Mouse (Mus musculus) erythroblast, embryonic 14.5 days (primary cell): ENCODE results near the gene Mydgf. TPM values are rescaled to one million over a fixed set of nuclear protein-coding genes. Genes with fewer than 3 reads are reported as not detected.

Experiments used
- H3K27me3 ChIP-seq: 2 replicates; pipeline ENCODE4 v1.6.1; 2012; ENCODE audit warnings: inconsistent platforms; ENCODE audit not compliant: control insufficient read depth
- H3K36me3 ChIP-seq: 2 replicates; pipeline ENCODE4 v1.6.1; 2012; ENCODE audit warnings: mild to moderate bottlenecking, inconsistent platforms; ENCODE audit not compliant: control insufficient read depth
- H3K4me1 ChIP-seq: 2 replicates; pipeline ENCODE4 v1.6.1; 2012; ENCODE audit warnings: inconsistent platforms; ENCODE audit not compliant: control insufficient read depth
- H3K4me3 ChIP-seq: replicated peaks from 2 replicates; pipeline ENCODE3; 2012; ENCODE audit warnings: moderate library complexity, mild to moderate bottlenecking, inconsistent platforms
- H3K9me3 ChIP-seq: 2 replicates; pipeline ENCODE4 v1.6.1; 2012; ENCODE audit warnings: low read length, inconsistent platforms, mixed read lengths; ENCODE audit not compliant: control insufficient read depth
- GATA1 ChIP-seq: IDR thresholded peaks from 2 replicates; pipeline ENCODE4 v1.6.1; 2012; ENCODE audit warnings: low read length, inconsistent platforms, mixed read lengths
- TAL1 ChIP-seq: IDR thresholded peaks from 3 replicates; pipeline ENCODE4 v1.6.1; 2012; ENCODE audit warnings: low read length, inconsistent platforms, mixed read lengths
- polyA plus RNA-seq: library from polyadenylated mRNA; stranded (reverse); fragments of >175 nt; gene quantifications from 2 replicates; pipeline ENCODE4 v1.2.3, GENCODE M21; 2012

The Mydgf gene
- polyA plus RNA-seq, 1 experiment, result 1.8 TPM

DNA sequence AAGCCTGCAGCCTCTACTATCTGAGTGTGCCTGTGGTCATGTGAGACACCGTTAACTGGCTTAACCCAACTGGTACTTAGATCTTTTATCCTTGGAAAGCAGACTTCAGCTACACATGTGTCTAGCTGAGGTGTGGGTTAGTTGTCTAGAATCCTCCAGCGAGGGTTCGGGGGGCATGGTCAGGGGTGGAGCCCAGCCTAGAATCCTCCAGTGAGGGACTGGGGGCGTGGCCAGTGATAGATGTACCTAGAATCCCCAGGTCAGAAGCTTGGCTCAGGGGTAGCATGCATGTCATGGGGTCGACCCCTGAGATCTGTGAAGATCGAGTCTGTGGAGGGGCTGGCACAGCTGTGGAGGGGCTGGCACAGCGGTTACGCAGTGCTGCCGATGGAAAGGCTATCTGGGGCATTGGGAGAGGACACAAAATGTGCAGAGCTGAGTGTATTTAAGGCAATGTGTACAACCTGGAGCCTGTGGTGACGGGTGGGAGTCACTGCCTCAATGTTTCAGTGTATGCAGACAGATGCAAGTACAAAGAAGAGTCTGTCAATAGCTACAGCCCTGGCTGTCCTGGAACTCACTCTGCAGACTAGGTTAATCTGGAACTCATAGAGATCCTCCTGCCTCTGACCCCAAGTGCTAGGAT, 10.2 kb downstream of the Mydgf start:
- Histone ChIP-seq H3K9me3 (no peaks in the 10 kb centered on the region), H3K4me1 (no peaks in the 10 kb centered on the region; the same call in 1 of the 2 replicates), H3K4me3 (no peak overlapping the region), H3K36me3 (peaks cover 31% of the 10 kb centered on the region), H3K27me3 (no peaks in the 10 kb centered on the region)
- TF ChIP-seq GATA1 (no peak), TAL1 (no peak)

DNA sequence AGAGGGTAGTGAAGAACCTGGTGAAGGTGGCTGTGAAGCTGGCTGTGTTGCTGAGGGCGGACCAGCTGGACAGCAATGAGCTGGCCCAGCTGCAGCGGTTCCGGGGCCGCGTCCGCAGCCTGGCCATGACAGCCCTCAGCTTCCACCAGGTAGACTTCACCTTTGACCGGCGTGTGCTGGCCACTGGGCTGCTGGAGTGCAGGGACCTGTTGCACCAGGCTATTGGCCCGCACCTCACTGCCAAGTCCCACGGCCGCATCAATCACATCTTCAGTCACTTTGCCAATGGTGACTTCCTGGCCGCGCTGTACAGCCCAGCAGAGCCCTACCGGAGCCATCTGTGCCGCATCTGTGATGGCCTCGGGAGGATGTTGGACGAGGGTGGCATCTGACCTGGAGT, 11.8 kb downstream of the Mydgf start:
- H3K27me3 ChIP-seq, result no peaks in the 10 kb centered on the region
- no peaks in the 10 kb centered on the region for H3K9me3 ChIP-seq
- H3K4me3 ChIP-seq, result no peak overlapping the region
- TF ChIP-seq TAL1, result no peak
- TF ChIP-seq GATA1, result no peak
- H3K4me1 ChIP-seq, result no peaks in the 10 kb centered on the region; the same call in 1 of the 2 replicates
- H3K36me3 ChIP-seq, result peaks cover 14% of the 10 kb centered on the region

DNA sequence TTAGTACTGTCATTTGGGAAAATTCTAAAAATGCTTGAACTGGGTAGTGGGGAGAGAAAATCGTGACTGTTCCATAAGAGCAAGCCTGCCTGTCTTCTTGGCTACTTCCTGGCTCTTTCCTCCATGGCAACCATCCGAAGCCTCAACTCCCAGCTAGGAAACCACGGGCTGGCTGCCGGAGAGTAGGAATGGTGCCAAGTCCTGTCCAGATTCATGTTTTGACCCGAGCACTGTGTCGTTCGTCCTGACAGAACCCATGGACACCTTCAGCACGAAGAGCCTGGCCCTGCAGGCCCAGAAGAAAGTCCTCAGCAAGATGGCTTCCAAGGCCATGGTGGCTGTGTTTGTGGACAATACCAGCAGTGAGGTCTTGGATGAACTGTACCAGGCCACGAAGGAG, 12.3 kb downstream of the Mydgf start:
- no peaks in the 10 kb centered on the region; the same call in 1 of the 2 replicates for H3K4me1 ChIP-seq
- no peaks in the 10 kb centered on the region for H3K9me3 ChIP-seq
- H3K27me3 ChIP-seq, result no peaks in the 10 kb centered on the region
- H3K4me3 ChIP-seq, result no peak overlapping the region
- peaks cover 10% of the 10 kb centered on the region for H3K36me3 ChIP-seq
- TF ChIP-seq GATA1 (no peak), TAL1 (no peak)

GRCm38 (mm10) chr17:56170636-56171035, 13.1 kb downstream of the Mydgf start:
- no peak for TF ChIP-seq GATA1
- no peak for TF ChIP-seq TAL1
- no peaks in the 10 kb centered on the region; the same call in 1 of the 2 replicates for H3K4me1 ChIP-seq

GRCm38 (mm10) chr17:56169830-56170229, 13.9 kb downstream of the Mydgf start:
- TF ChIP-seq GATA1 (no peak), TAL1 (no peak)
- peaks cover 2% of the 10 kb centered on the region for H3K4me1 ChIP-seq

More at GRCm38 (mm10) chr17:56170636-56171035, 13.1 kb downstream of the Mydgf start:
- Histone ChIP-seq H3K9me3 (no peaks in the 10 kb centered on the region), H3K36me3 (peaks cover 5% of the 10 kb centered on the region), H3K4me3 (no peak overlapping the region), H3K27me3 (no peaks in the 10 kb centered on the region)

GRCm38 (mm10) chr17:56165671-56166070, 18.0 kb downstream of the Mydgf start:
- TF ChIP-seq GATA1 (no peak), TAL1 (no peak)
- peaks cover 22% of the 10 kb centered on the region for H3K4me1 ChIP-seq

More at GRCm38 (mm10) chr17:56169830-56170229, 13.9 kb downstream of the Mydgf start:
- Histone ChIP-seq H3K36me3 (peaks cover under 1% of the 10 kb centered on the region), H3K4me3 (no peak overlapping the region), H3K27me3 (no peaks in the 10 kb centered on the region), H3K9me3 (no peaks in the 10 kb centered on the region)

DNA sequence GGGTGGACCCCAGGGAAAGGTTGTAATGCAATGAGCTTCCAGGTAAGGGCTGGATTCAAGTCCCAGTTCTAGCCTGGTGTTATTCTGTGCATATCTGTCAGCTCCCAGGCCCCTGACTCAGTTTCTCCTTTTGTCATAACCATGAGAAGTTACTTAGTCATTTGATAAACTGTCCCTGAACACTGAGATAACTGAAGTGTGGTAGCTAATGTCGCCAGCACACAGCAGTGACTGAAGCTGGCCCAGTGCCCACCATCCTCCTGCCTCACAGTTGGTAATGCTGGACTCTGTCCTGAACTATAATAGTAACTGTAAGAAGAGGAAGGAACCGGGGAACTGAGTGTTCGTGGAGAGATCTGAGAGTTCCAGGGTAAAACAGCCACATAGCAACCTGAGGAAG, 19.2 kb downstream of the Mydgf start:
- Histone ChIP-seq H3K4me3 (no peak overlapping the region), H3K27me3 (peaks cover 12% of the 10 kb centered on the region), H3K4me1 (peaks cover 25% of the 10 kb centered on the region), H3K9me3 (no peaks in the 10 kb centered on the region), H3K36me3 (no peaks in the 10 kb centered on the region)
- no peak for TF ChIP-seq TAL1

More at GRCm38 (mm10) chr17:56165671-56166070, 18.0 kb downstream of the Mydgf start:
- H3K27me3 ChIP-seq, result peaks cover 6% of the 10 kb centered on the region
- H3K9me3 ChIP-seq, result no peaks in the 10 kb centered on the region
- no peaks in the 10 kb centered on the region for H3K36me3 ChIP-seq
- no peak overlapping the region for H3K4me3 ChIP-seq

- no peak for TF ChIP-seq GATA1
- TF ChIP-seq TAL1, result no peak
- H3K9me3 ChIP-seq, result no peaks in the 10 kb centered on the region
- peaks cover 17% of the 10 kb centered on the region for H3K27me3 ChIP-seq
- peaks cover 25% of the 10 kb centered on the region for H3K4me1 ChIP-seq
- no peak overlapping the region for H3K4me3 ChIP-seq
- no peaks in the 10 kb centered on the region for H3K36me3 ChIP-seq
Observed at GRCm38 (mm10) chr17:56163523-56164102, 20.1 kb downstream of the Mydgf start.

- Histone ChIP-seq H3K4me3 (peak within 1 kb of the TSS; percentile 53), H3K9me3 (no peaks in the 10 kb centered on the region), H3K27me3 (peaks cover 26% of the 10 kb centered on the region), H3K36me3 (no peaks in the 10 kb centered on the region), H3K4me1 (peaks cover 25% of the 10 kb centered on the region)
- TF ChIP-seq TAL1 (no peak), GATA1 (no peak)
Observed at GRCm38 (mm10) chr17:56162231-56162774, 21.4 kb downstream of the Mydgf start, which contains the start of gene Tnfaip8l1. Gene Tnfaip8l1 (plus strand): TSS chr17:56162477.
